Comparison of ENCODE assay signal across 10 mouse cellular contexts in the genomic region with DNA sequence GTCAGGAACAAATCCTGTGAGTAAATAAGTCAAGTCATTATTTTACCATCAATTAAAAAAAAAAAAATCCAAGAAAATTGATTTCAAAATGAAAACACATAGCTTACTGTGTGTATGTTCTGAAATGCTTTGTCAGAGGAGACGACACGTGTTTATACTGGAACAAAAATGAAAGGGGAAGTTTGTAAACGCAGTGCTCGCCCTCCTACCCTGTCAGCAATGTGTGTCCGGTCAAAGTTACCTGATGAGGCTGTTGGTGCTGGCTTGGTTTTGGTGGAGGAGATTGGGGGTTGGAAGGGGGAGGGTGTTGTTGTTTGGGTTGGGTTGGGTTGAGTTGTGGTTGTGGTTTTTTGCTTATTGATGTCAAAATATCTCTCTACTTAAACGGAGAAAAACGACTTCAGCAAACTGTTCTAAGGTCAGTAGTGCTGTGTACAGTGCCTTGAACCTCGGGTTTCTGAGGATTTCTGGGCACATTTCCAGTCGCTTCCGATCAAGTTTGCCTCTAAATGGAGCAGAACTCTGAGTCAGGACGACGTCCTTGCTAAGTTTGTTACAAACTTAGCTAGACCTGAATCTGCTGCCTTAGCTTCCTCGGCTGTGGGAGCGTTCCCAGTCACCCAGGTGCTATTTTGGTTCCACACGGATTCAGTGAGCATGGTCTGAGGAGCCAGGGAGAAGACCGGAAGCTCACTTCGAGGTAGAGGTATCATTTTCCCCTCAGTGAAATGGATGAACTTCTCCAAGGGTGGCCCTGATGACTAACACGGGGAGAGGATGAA.
DNase-seq lines count a peak whose midpoint lies in the region; ATAC-seq lines count a peak whose summit lies in the region.
"Had no signal": no experiment of that assay in that cellular context is flagged by ENCODE, and none has a peak within 500 bp of the region (broad histone marks: within the 10 kb centered on the region; RNA-seq: fewer than 3 reads in every experiment).

No protein-coding gene starts in this region.

- no peak overlapping the region for H3K4me3 ChIP-seq in embryonic facial prominence, embryonic 14.5 days (ENCODE audit: low read depth, low read length)
- H3K4me3 ChIP-seq: heart, adult 2 months had no signal

- H3K27me3 ChIP-seq in embryonic facial prominence, embryonic 14.5 days (replicated peaks; ENCODE audit: control insufficient read depth, insufficient read depth, low read length), result no peaks in the 10 kb centered on the region
- no peaks in the 10 kb centered on the region for H3K27me3 ChIP-seq in splenic B cell, adult 2 months (ENCODE audit: control insufficient read depth, insufficient read depth, low read length, poor library complexity, severe bottlenecking)

- H3K4me2 ChIP-seq in embryonic facial prominence, embryonic 14.5 days (ENCODE audit: low read depth, low read length), result no peak overlapping the region

- no peak for ATAC-seq in embryonic facial prominence, embryonic 14.5 days (ENCODE audit: low read depth)

- no peaks in the 10 kb centered on the region for H3K9me3 ChIP-seq in embryonic facial prominence, embryonic 14.5 days (ENCODE audit: control insufficient read depth, low read length)

- peaks cover 16% of the 10 kb centered on the region for H3K4me1 ChIP-seq in embryonic facial prominence, embryonic 14.5 days (ENCODE audit: control insufficient read depth, insufficient read depth, low read length)

- no peaks in the 10 kb centered on the region for H3K36me3 ChIP-seq in embryonic facial prominence, embryonic 14.5 days (ENCODE audit: control insufficient read depth, insufficient read depth, low read length)
- no peaks in the 10 kb centered on the region for H3K36me3 ChIP-seq in splenic B cell, adult 2 months (ENCODE audit: control insufficient read depth, insufficient read depth, low read length, poor library complexity, severe bottlenecking)

- WGBS in embryonic facial prominence, embryonic 14.5 days, result 50% methylated on average over 18 of the region's 18 CpGs

- no peak overlapping the region; the same call in 1 of the 2 replicates for H3K27ac ChIP-seq in embryonic facial prominence, embryonic 14.5 days (replicated peaks; ENCODE audit: low read depth, low read length)
- H3K27ac ChIP-seq: heart, adult 2 months had no signal

- peak; percentile 26 for DNase-seq in gastrocnemius, adult 18-20 months (ENCODE audit: low spot score)
- no peak for DNase-seq in gastrocnemius, postnatal 25 days
- DNase-seq in right cerebral cortex, adult 18-20 months, result peak; percentile 67
- no peak for DNase-seq in right cerebral cortex, postnatal 4 days
- DNase-seq in embryonic facial prominence, embryonic 14.5 days (ENCODE audit: low spot score), result peak; percentile 31
- peak; percentile 58 for DNase-seq in splenic B cell, adult 2 months (ENCODE audit: low read depth, low spot score)
- no peak for DNase-seq in heart, adult 18-20 months
- DNase-seq in layer of hippocampus, postnatal 36 days, result no peak
- DNase-seq: cerebellum, adult 18-20 months had no signal

- no peak overlapping the region for H3K9ac ChIP-seq in embryonic facial prominence, embryonic 14.5 days (ENCODE audit: low read depth, low read length)

Comparison
In these comparisons a context has a peak if more than half of its experiments do, and no peak if none do; other contexts are left out.
1. DNase-seq: peak in gastrocnemius, adult 18-20 months (single experiment), right cerebral cortex, adult 18-20 months (single experiment), embryonic facial prominence, embryonic 14.5 days (single experiment) and splenic B cell, adult 2 months (single experiment); none in gastrocnemius, postnatal 25 days (single experiment), right cerebral cortex, postnatal 4 days (single experiment), heart, adult 18-20 months (0 of 2) and layer of hippocampus, postnatal 36 days (0 of 2).